Mouse (Mus musculus) Muller cell, postnatal 12 days (primary cell): ENCODE results near the gene Ttc12.

Experiments used
- DNase-seq: peaks from one replicate; pipeline ENCODE4 v3.0.0-alpha.2; 2015; ENCODE audit errors: inconsistent ontology term

The Ttc12 gene

GRCm38 (mm10) chr9:49488912-49489895 lies 3.2 kb upstream of the Ttc12 start:
- peak; percentile 51 for DNase-seq

- DNase-seq, result no peak
These were observed 2.2 kb upstream of the Ttc12 start for GRCm38 (mm10) chr9:49488258-49488657.

- no peak for DNase-seq
These were observed 1.6 kb upstream of the Ttc12 start for GRCm38 (mm10) chr9:49487657-49487943.

- DNase-seq, result no peak
These were observed 1.0 kb upstream of the Ttc12 start for GRCm38 (mm10) chr9:49486805-49487656.

GRCm38 (mm10) chr9:49485250-49485891 lies 654 bp downstream of the Ttc12 start:
- peak; percentile 25 for DNase-seq

- DNase-seq, result peak; percentile 72
These were observed 2.7 kb downstream of the Ttc12 start for GRCm38 (mm10) chr9:49483316-49483715.

GRCm38 (mm10) chr9:49472126-49472525 lies 13.9 kb downstream of the Ttc12 start:
- DNase-seq, result no peak

- DNase-seq, result peak; percentile 43
These were observed 15.1 kb downstream of the Ttc12 start for GRCm38 (mm10) chr9:49470946-49471345.

- DNase-seq, result no peak
These were observed 16.0 kb downstream of the Ttc12 start for GRCm38 (mm10) chr9:49470006-49470405.

GRCm38 (mm10) chr9:49456136-49456535 lies 29.9 kb downstream of the Ttc12 start:
- DNase-seq, result no peak

- DNase-seq, result no peak
These were observed 33.6 kb downstream of the Ttc12 start for GRCm38 (mm10) chr9:49452396-49452795.

- DNase-seq, result no peak
These were observed 35.5 kb downstream of the Ttc12 start for GRCm38 (mm10) chr9:49450491-49450890.

- DNase-seq, result peak; percentile 53
These were observed 43.4 kb downstream of the Ttc12 start for GRCm38 (mm10) chr9:49442621-49443020.

- DNase-seq, result no peak
These were observed 58.5 kb downstream of the Ttc12 start for GRCm38 (mm10) chr9:49427478-49427877.

- DNase-seq, result no peak
These were observed 59.1 kb downstream of the Ttc12 start, which contains the start of gene Ankk1 for GRCm38 (mm10) chr9:49426921-49427320. Ankk1 (minus strand) TSS chr9:49427021.

- no peak for DNase-seq
These were observed 60.4 kb downstream of the Ttc12 start for GRCm38 (mm10) chr9:49425585-49425984.

- DNase-seq, result no peak
These were observed 62.2 kb downstream of the Ttc12 start for GRCm38 (mm10) chr9:49423866-49424265.

GRCm38 (mm10) chr9:49410621-49411020 lies 75.4 kb downstream of the Ttc12 start:
- DNase-seq, result peak; percentile 64

- DNase-seq, result peak; percentile 17
These were observed 79.0 kb downstream of the Ttc12 start for GRCm38 (mm10) chr9:49407028-49407427.

- no peak for DNase-seq
These were observed 82.3 kb downstream of the Ttc12 start for GRCm38 (mm10) chr9:49403711-49404110.

GRCm38 (mm10) chr9:49396006-49396405 lies 90.0 kb downstream of the Ttc12 start:
- DNase-seq, result no peak

GRCm38 (mm10) chr9:49392242-49392641 lies 93.8 kb downstream of the Ttc12 start:
- no peak for DNase-seq
